Mouse (Mus musculus) hindbrain, embryonic 15.5 days (tissue): ENCODE measurements around the gene Skp1a. TPM values are rescaled to one million over a fixed set of nuclear protein-coding genes. Genes with fewer than 3 reads are reported as not detected.

Experiments
- ATAC-seq: fragments of 200-750 bp; cut with Nextera tagmentation; 2 replicates; pipeline ENCODE4 v1.8.0; 2017; ENCODE audit warnings: low read depth, moderate number of reproducible peaks, moderate TSS enrichment; ENCODE audit not compliant: low FRiP score
- H3K27ac ChIP-seq: fragments of 300-500 bp; sonication (generic); replicated peaks from 2 replicates; pipeline ENCODE4 v1.5.1; 2015; ENCODE audit warnings: mild to moderate bottlenecking, inconsistent platforms
- H3K27me3 ChIP-seq: fragments of 300-500 bp; sonication (generic); 2 replicates; pipeline ENCODE4 v1.6.1; 2015; ENCODE audit warnings: control low read depth, inconsistent platforms
- H3K36me3 ChIP-seq: fragments of 300-500 bp; sonication (generic); 2 replicates; pipeline ENCODE4 v1.6.1; 2015; ENCODE audit warnings: control low read depth, inconsistent platforms
- H3K4me1 ChIP-seq: fragments of 300-500 bp; sonication (generic); replicated peaks from 2 replicates; pipeline ENCODE4 v1.6.1; 2015; ENCODE audit warnings: control low read depth, inconsistent platforms
- H3K4me2 ChIP-seq: fragments of 300-500 bp; sonication (generic); 2 replicates; pipeline ENCODE4 v1.6.1; 2015; ENCODE audit warnings: moderate library complexity, mild to moderate bottlenecking, inconsistent platforms
- H3K4me3 ChIP-seq: fragments of 300-500 bp; sonication (generic); 2 replicates; pipeline ENCODE4 v1.5.1; 2015; ENCODE audit warnings: mild to moderate bottlenecking, inconsistent platforms
- H3K9ac ChIP-seq: fragments of 300-500 bp; sonication (generic); 2 replicates; pipeline ENCODE4 v1.6.1; 2015; ENCODE audit warnings: inconsistent platforms
- H3K9me3 ChIP-seq: fragments of 300-500 bp; sonication (generic); 2 replicates; pipeline ENCODE4 v1.6.1; 2016; ENCODE audit warnings: control low read depth, inconsistent platforms
- WGBS: fragments of 180-500 bp; shearing (Covaris S2); methylation state at CpG from one replicate; pipeline ENCODE4 v1.1.7; 2015; 5-methylcytosine and 5-hydroxymethylcytosine counted together
- polyA plus RNA-seq: library from polyadenylated mRNA; unstranded; fragments of >200 nt; fragmentation: Nextera tagmentation; extraction: Ambion mirVana; gene quantifications from 2 replicates; pipeline ENCODE4 v1.2.1, GENCODE M21; 2015

Gene Skp1a
- polyA plus RNA-seq, 1 experiment from 2014 or later, result 975 TPM

DNA sequence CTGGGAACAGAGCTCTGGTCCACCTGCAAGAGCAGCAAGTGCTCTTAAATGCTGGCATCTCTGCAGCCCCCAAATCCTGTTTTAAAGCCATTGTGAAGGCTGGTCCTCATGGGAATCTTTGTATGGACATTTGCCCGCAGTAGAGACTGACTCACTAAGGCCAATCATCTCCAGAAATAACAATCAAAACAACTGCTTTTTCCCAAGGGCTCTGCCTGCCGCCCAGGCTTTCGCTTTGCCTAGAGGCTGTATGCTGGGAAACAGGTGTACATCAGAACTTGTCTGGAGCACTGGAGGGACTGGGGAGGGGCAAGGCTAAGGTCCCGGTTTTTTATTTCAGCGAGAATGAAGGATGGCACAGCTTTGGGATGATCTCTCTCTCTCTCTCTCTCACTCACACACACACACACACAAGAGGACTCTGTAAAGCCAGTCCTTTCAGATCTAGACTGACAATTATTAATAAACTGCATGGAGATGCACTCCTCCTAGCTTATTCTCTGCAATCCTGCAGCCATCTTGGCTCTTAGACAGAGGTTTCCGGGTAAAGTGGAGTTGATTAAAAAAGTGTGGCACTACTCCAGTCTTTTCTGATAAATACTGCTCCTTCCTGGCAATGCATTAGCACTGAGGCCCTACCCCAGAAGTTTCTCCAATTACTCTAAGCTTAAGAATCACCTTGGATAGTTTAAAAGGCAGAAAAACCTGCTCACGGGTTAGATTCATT is 2.9 kb upstream of the Skp1a start:
- 84% methylated on average over 7 of the region's 7 CpGs for WGBS
- Histone ChIP-seq H3K9me3 (no peaks in the 10 kb centered on the region), H3K36me3 (no peaks in the 10 kb centered on the region), H3K4me3 (no peak overlapping the region), H3K27ac (no peak overlapping the region), H3K4me1 (peaks cover 20% of the 10 kb centered on the region), H3K4me2 (no peak overlapping the region), H3K9ac (no peak overlapping the region), H3K27me3 (0 out of 2 replicates have a peak, but pooled peaks cover 4% of the 10 kb centered on the region)
- no peak for ATAC-seq

- Histone ChIP-seq H3K27me3 (no peaks in the 10 kb centered on the region), H3K9me3 (no peaks in the 10 kb centered on the region), H3K4me2 (peak overlapping the region; percentile 65), H3K4me3 (peak overlapping the region; percentile 60), H3K36me3 (no peaks in the 10 kb centered on the region), H3K27ac (peak overlapping the region; percentile 100), H3K4me1 (peaks cover 29% of the 10 kb centered on the region), H3K9ac (peak overlapping the region; percentile 79)
- no peak for ATAC-seq
- 65% methylated on average over 5 of the region's 5 CpGs for WGBS
Observed at GRCm38 (mm10) chr11:52230694-52231093, 1.1 kb upstream of the Skp1a start.

DNA sequence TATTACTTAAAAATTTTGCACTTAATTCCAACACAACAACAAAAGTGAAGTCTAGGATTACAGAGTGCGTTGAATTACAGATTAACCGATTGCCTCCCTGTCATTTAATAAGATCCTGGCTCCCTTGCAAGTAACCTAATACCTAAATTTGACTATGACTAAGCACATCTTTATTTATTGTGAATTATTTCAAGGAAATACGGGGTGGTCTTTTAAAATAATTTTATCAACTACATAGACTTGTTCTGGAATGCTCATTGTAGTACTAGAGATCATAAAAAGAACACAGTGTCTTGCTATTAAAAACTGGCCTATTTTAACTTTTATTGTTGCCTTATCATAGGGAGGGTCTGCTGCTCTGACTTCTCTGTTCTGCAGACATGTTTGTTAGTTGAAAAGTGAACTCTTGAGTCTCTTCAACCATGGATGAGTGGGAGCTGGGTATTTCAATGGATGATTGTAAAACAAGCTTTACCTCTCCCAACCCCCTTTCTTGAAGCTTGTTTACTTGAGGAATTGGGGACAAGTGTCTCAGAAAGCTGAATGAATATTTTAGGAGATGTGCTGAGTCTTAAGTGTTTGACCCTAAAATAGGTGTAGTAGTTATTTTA is 1.4 kb downstream of the Skp1a start:
- peak overlapping the region; percentile 60 for H3K4me3 ChIP-seq
- peaks cover 10% of the 10 kb centered on the region for H3K36me3 ChIP-seq
- H3K9me3 ChIP-seq, result no peaks in the 10 kb centered on the region
- peak overlapping the region; percentile 65 for H3K4me2 ChIP-seq
- H3K27ac ChIP-seq, result no peak overlapping the region
- peaks cover 29% of the 10 kb centered on the region for H3K4me1 ChIP-seq
- 42% methylated on average over 3 of the region's 3 CpGs for WGBS
- ATAC-seq, result no peak
- no peaks in the 10 kb centered on the region for H3K27me3 ChIP-seq
- peak overlapping the region; percentile 79 for H3K9ac ChIP-seq

DNA sequence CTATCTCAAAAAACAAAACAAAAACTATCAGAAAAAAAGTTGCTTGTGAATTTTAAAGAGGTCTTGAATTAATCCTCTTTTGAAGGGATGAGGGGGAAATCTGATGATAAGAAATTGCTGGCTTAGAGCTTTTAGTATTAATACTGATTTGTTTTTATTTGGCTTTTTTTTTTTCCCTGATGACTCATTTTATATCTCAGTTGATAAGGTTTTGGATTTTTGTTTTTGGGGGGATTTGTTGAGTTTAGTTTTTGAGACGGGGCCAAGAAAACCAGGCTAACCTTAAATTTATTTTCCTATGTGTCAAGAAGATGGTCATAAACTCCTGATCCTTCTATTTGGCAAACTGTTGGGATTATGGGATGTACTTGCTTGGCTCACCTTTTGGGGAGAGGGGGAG is 2.1 kb downstream of the Skp1a start:
- no peak overlapping the region for H3K9ac ChIP-seq
- H3K9me3 ChIP-seq, result no peaks in the 10 kb centered on the region
- H3K27me3 ChIP-seq, result no peaks in the 10 kb centered on the region
- WGBS, result 95% methylated on average over 1 of the region's 1 CpGs
- H3K36me3 ChIP-seq, result peaks cover 17% of the 10 kb centered on the region
- H3K27ac ChIP-seq, result no peak overlapping the region
- peak overlapping the region; percentile 65 for H3K4me2 ChIP-seq
- H3K4me3 ChIP-seq, result no peak overlapping the region
- no peak for ATAC-seq
- H3K4me1 ChIP-seq, result peaks cover 29% of the 10 kb centered on the region

DNA sequence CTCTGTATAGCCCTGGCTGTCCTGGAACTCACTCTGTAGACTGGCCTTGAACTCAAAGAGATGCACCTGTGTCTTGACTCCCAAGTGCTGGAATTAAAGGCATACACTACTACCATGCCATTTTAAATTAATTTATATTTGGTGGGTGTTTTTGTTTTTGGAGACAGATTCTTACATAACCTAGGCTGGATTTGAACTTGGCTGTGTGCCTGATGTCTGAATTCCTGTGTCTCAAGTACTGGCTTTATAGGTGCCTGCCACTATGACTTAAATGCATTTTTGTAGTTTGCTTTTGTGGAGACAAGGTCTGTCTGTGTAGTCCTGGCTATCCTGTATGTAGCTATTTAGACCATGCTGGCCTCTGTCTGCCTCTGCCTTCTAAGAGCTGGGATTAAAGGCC is 2.7 kb downstream of the Skp1a start:
- ATAC-seq, result no peak
- no peak overlapping the region for H3K9ac ChIP-seq
- no peak overlapping the region for H3K4me2 ChIP-seq
- no peak overlapping the region for H3K27ac ChIP-seq
- peaks cover 29% of the 10 kb centered on the region for H3K4me1 ChIP-seq
- H3K27me3 ChIP-seq, result no peaks in the 10 kb centered on the region
- H3K36me3 ChIP-seq, result peaks cover 17% of the 10 kb centered on the region
- no peaks in the 10 kb centered on the region for H3K9me3 ChIP-seq
- no peak overlapping the region for H3K4me3 ChIP-seq

- H3K36me3 ChIP-seq, result peaks cover 51% of the 10 kb centered on the region
- ATAC-seq, result no peak
Observed at GRCm38 (mm10) chr11:52240898-52241542, 9.2 kb downstream of the Skp1a start.

DNA sequence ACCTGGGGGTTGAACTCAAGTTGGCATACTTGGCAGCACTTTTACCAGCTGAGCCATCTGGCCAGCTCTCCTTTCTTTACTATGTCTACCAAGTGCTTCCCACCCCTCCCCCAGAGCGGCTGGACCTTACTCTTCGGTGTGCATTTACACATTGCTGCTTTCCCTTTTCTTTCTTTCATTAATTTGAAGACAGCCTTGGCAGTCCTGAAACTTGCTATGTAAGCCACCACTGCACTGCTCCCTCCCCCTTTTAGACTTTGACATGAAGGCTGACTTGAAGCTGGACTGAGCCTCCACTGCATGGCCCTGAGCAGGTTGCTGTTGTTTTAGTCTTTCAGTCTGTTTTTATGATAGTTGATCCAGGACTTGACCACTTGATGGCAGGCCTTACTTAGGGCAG is 17.7 kb downstream of the Skp1a start:
- H3K27ac ChIP-seq, result no peak overlapping the region
- H3K27me3 ChIP-seq, result no peaks in the 10 kb centered on the region
- WGBS, result 91% methylated on average over 2 of the region's 2 CpGs
- H3K36me3 ChIP-seq, result peaks cover 22% of the 10 kb centered on the region
- H3K9me3 ChIP-seq, result no peaks in the 10 kb centered on the region
- H3K9ac ChIP-seq, result no peak overlapping the region
- no peak overlapping the region for H3K4me3 ChIP-seq
- no peak for ATAC-seq
- no peak overlapping the region for H3K4me2 ChIP-seq
- H3K4me1 ChIP-seq, result no peaks in the 10 kb centered on the region

More at GRCm38 (mm10) chr11:52240898-52241542, 9.2 kb downstream of the Skp1a start:
- Histone ChIP-seq H3K4me2 (no peak overlapping the region), H3K27ac (no peak overlapping the region), H3K4me3 (no peak overlapping the region), H3K9ac (no peak overlapping the region), H3K9me3 (no peaks in the 10 kb centered on the region), H3K4me1 (no peaks in the 10 kb centered on the region), H3K27me3 (no peaks in the 10 kb centered on the region)
- 88% methylated on average over 4 of the region's 4 CpGs for WGBS

DNA sequence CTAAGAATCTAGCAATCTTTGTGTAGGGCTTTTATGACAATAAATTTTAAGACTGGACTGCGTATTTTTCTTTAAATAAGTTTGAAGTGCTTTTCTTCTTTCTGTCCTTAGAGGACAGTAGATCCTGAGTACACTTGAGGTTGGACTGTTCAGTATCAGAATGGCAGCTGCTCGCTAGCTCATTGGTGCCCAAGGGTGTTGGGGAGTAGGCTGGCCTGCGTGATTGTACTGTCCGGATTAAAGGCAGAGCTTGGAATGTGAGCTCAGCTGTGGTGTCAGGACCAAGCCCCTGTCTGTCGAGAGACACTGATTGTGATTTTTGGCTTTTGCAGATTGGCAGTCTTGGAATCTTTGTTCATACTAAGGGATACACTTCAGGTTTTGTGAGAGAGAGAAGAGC is 20.0 kb downstream of the Skp1a start:
- Histone ChIP-seq H3K9me3 (no peaks in the 10 kb centered on the region), H3K4me3 (no peak overlapping the region), H3K27ac (no peak overlapping the region), H3K27me3 (no peaks in the 10 kb centered on the region), H3K36me3 (0 out of 2 replicates have a peak, but pooled peaks cover 8% of the 10 kb centered on the region), H3K4me2 (no peak overlapping the region), H3K9ac (no peak overlapping the region), H3K4me1 (no peaks in the 10 kb centered on the region)
- ATAC-seq, result no peak
- 83% methylated on average over 5 of the region's 5 CpGs for WGBS

GRCm38 (mm10) chr11:52252692-52253091 is 20.9 kb downstream of the Skp1a start:
- H3K9me3 ChIP-seq, result no peaks in the 10 kb centered on the region
- H3K4me1 ChIP-seq, result no peaks in the 10 kb centered on the region
- WGBS, result 83% methylated on average over 1 of the region's 1 CpGs
- H3K36me3 ChIP-seq, result 0 out of 2 replicates have a peak, but pooled peaks cover under 1% of the 10 kb centered on the region
- no peak overlapping the region for H3K4me3 ChIP-seq
- no peak for ATAC-seq
- no peak overlapping the region for H3K9ac ChIP-seq
- H3K27me3 ChIP-seq, result no peaks in the 10 kb centered on the region
- no peak overlapping the region for H3K27ac ChIP-seq
- H3K4me2 ChIP-seq, result no peak overlapping the region

GRCm38 (mm10) chr11:52253674-52254375 is 22.0 kb downstream of the Skp1a start:
- 68% methylated on average over 11 of the region's 11 CpGs for WGBS
- H3K9ac ChIP-seq, result no peak overlapping the region
- no peaks in the 10 kb centered on the region for H3K9me3 ChIP-seq
- no peaks in the 10 kb centered on the region for H3K27me3 ChIP-seq
- no peak overlapping the region for H3K4me3 ChIP-seq
- no peaks in the 10 kb centered on the region for H3K4me1 ChIP-seq
- peak; percentile 76; the same call in 1 of the 2 replicates for ATAC-seq
- no peak overlapping the region for H3K4me2 ChIP-seq
- H3K36me3 ChIP-seq, result no peaks in the 10 kb centered on the region
- no peak overlapping the region for H3K27ac ChIP-seq

DNA sequence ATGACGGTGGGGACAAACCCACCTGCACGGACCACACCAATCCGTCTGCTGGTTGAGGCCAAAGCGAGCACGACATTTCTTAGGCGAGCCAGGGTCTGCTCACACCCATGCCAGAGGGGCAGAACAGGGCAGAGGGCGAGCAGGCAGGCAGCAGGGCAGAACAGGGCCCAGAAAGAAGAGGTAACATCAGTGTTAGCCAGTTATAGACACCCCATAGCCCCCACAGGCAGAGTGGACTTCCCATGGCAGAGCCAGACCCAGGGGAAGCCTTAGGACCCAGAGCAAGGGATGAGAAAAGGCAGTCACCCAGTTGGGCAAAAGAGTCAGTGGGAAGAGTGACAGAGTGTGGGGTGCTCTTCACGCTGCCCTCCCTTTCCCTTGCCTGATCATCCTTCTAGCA is 23.3 kb downstream of the Skp1a start:
- no peak for ATAC-seq
- Histone ChIP-seq H3K4me2 (no peak overlapping the region), H3K4me1 (no peaks in the 10 kb centered on the region), H3K27ac (no peak overlapping the region), H3K9me3 (no peaks in the 10 kb centered on the region), H3K27me3 (no peaks in the 10 kb centered on the region), H3K36me3 (no peaks in the 10 kb centered on the region), H3K9ac (no peak overlapping the region), H3K4me3 (no peak overlapping the region)
- 92% methylated on average over 8 of the region's 8 CpGs for WGBS

DNA sequence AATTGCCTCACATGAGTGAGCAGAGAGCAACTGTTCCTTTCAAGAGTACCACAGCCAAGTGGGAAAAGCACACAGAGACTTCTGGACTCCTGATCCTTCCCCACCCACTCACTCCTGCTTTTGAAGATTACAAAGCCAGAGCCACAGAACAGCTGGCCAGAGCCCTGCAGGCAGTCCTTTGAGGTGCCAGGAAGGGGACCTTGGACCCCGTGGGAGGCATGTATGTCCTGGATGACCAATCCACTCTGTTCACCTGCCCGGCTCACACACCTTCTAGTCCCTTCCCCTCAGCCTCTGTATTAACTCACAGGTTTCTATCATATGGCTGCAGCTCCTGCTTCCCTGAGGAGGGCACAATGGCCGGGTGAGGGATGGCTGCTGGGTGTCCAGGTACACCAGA is 25.6 kb downstream of the Skp1a start:
- no peak for ATAC-seq
- Histone ChIP-seq H3K27ac (no peak overlapping the region), H3K4me1 (no peaks in the 10 kb centered on the region), H3K9ac (no peak overlapping the region), H3K27me3 (no peaks in the 10 kb centered on the region), H3K4me3 (no peak overlapping the region), H3K36me3 (no peaks in the 10 kb centered on the region), H3K4me2 (no peak overlapping the region), H3K9me3 (no peaks in the 10 kb centered on the region)
- 88% methylated on average over 3 of the region's 3 CpGs for WGBS
